Mouse (Mus musculus) small intestine, adult 2 months (tissue): ENCODE measurements around the gene Klf12.

ENCODE experiments used
- CTCF ChIP-seq: fragments of 200-500 bp; IDR thresholded peaks from 2 replicates; pipeline ENCODE4 v1.5.1; 2012; ENCODE audit warnings: low read depth, mild to moderate bottlenecking, control low read depth, inconsistent platforms, low read length, moderate library complexity, mixed read lengths; ENCODE audit not compliant: insufficient replicate concordance, insufficient read length; ENCODE audit errors: extremely low read depth
- POLR2A ChIP-seq: fragments of 200-500 bp; IDR thresholded peaks from 2 replicates; pipeline ENCODE4 v1.6.1; 2012; ENCODE audit warnings: low read depth, mild to moderate bottlenecking, control low read depth, inconsistent platforms, low read length, moderate library complexity

DNA sequence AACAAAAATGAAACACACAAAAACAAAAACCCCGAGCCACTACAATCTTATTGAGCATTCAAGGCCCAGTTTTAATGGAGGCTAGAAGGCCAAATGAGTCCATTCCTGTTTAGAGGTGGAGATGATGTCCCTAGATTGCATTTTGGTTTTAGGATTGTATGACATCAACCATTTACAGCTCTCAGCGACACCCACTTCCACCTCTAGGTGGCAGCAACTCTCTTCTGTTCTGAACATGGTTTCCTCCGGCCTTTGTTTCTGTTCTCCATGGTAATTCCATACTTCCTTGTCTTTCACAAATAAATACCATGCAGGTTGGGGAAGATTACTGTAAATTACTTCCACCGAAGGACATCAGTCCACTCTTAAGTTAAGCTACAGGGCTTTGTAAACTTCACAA is 352.6 kb downstream of the Klf12 start:
- TF ChIP-seq CTCF (no peak), POLR2A (no peak)
